Mouse (Mus musculus) cerebellum, adult 11-12 months (tissue): ENCODE measurements at regions not wholly inside any gene's neighbourhood (a gene's known extent, or its start where the extent isn't known, plus 50 kb on each side); places are given as distances from the start of the nearest gene placed in this dataset.

Source experiments
- DNase-seq: peaks from one replicate; pipeline ENCODE4 v3.0.0; 2022

GRCm38 (mm10) chr9:41827356-41827755 lies 296.7 kb downstream of the Sorl1 start:
- no peak for DNase-seq

GRCm38 (mm10) chr9:41821401-41821800 lies 302.7 kb downstream of the Sorl1 start:
- DNase-seq = no peak

- no peak for DNase-seq
Measured at GRCm38 (mm10) chr9:41817740-41818461, 306.2 kb downstream of the Sorl1 start.

- DNase-seq = no peak
Measured at GRCm38 (mm10) chr9:41815921-41816320, 308.2 kb downstream of the Sorl1 start.

GRCm38 (mm10) chr9:41809291-41809690 lies 314.8 kb downstream of the Sorl1 start:
- no peak for DNase-seq

GRCm38 (mm10) chr9:41808791-41809190 lies 315.3 kb downstream of the Sorl1 start:
- DNase-seq = no peak

GRCm38 (mm10) chr9:41806289-41806621 lies 317.8 kb downstream of the Sorl1 start:
- DNase-seq = no peak

- no peak for DNase-seq
Measured at GRCm38 (mm10) chr9:41805491-41806288, 318.4 kb downstream of the Sorl1 start.

GRCm38 (mm10) chr9:41804711-41805331 lies 319.3 kb downstream of the Sorl1 start:
- no peak for DNase-seq

- no peak for DNase-seq
Measured at GRCm38 (mm10) chr9:41803680-41804460, 320.2 kb downstream of the Sorl1 start.

GRCm38 (mm10) chr9:41801376-41801775 lies 322.7 kb downstream of the Sorl1 start:
- no peak for DNase-seq

- DNase-seq = no peak
Measured at GRCm38 (mm10) chr9:41792830-41793213, 331.3 kb downstream of the Sorl1 start.

- no peak for DNase-seq
Measured at GRCm38 (mm10) chr9:41792173-41792829, 331.8 kb downstream of the Sorl1 start.

- peak; percentile 9 for DNase-seq
Measured at GRCm38 (mm10) chr9:41791501-41792172, 332.5 kb downstream of the Sorl1 start.

- DNase-seq = no peak
Measured at GRCm38 (mm10) chr9:41785131-41785530, 339.0 kb downstream of the Sorl1 start.

- DNase-seq = no peak
Measured at GRCm38 (mm10) chr9:41772281-41772902, 351.7 kb downstream of the Sorl1 start.

- no peak for DNase-seq
Measured at GRCm38 (mm10) chr9:41771276-41771675, 352.8 kb downstream of the Sorl1 start.

- no peak for DNase-seq
Measured at GRCm38 (mm10) chr9:41768316-41768715, 355.8 kb downstream of the Sorl1 start.

- peak; percentile 13 for DNase-seq
Measured at GRCm38 (mm10) chr9:41766533-41766920, 357.6 kb downstream of the Sorl1 start.

- no peak for DNase-seq
Measured at GRCm38 (mm10) chr9:41765816-41766532, 358.1 kb downstream of the Sorl1 start.

- no peak for DNase-seq
Measured at GRCm38 (mm10) chr9:41761050-41761576, 363.0 kb downstream of the Sorl1 start.
